Mouse (Mus musculus): ENCODE measurements at regions not wholly inside any gene's neighbourhood (a gene's known extent, or its start where the extent isn't known, plus 50 kb on each side); places are given as distances from the start of the nearest gene placed in this dataset.

DNA sequence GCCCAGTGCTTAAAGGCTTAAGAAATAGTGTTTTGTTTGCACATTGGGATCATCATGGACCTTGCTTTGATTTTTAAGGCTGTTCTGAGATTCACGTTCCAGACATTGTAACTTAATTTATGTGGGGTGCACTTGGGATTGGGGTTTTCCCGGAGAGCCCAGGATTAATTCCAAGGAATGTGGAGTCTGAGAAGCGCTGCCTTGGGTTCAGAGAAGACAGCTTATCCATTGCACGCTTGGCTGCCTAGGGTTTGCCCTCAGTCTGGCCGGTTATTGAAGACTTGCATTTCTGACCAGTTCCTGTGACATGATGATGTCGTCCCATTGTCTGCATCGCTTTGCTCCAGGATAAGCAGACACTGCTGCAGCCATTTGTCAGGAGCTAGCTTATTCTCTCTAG lies 53.4 kb upstream of the Hmcn1 start:
- TF ChIP-seq POLR2A (IDR thresholded peaks at IDR 0.05; ENCODE audit: borderline replicate concordance, insufficient read depth, low read length) = no peak
- no peak for TF ChIP-seq CTCF (IDR thresholded peaks at IDR 0.05; ENCODE audit: borderline replicate concordance, insufficient read depth, low read depth, low read length)

Measured in cerebellum, adult 2 months (tissue).